Mouse (Mus musculus) embryonic fibroblast, embryonic 13.5 days (primary cell): ENCODE data around the gene Gpcpd1.

Experiments
- CTCF ChIP-seq: IDR thresholded peaks from 2 replicates; pipeline ENCODE4 v1.5.1; 2011; ENCODE audit warnings: mild to moderate bottlenecking, control low read depth, low read length, moderate library complexity, borderline replicate concordance; ENCODE audit not compliant: insufficient read depth
- POLR2A ChIP-seq: IDR thresholded peaks from 2 replicates; pipeline ENCODE4 v1.6.1; 2011; ENCODE audit warnings: low read depth, mild to moderate bottlenecking, control low read depth, low read length, moderate library complexity

DNA sequence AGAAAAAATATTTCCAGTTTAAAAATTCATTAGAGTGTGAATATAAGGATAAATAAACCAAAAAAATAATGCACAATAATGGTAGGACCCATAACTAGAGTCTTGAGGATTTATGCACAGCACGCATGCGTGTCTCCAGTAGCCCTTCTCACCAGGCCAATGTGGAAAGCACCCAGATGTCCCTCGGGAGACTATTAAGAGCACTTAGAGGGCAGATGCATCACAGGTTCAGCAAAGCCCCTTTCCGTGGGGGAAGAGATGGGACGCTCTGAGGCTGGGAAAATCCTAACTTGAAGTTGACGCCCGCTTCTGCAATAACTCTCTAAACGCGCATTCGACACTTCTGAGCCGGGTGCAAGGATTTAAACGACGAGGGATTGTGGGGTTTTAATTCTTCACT is 71.9 kb downstream of the Gpcpd1 start:
- TF ChIP-seq CTCF = no peak
- TF ChIP-seq POLR2A = no peak
